Mouse (Mus musculus) cerebellum, adult 2 months (tissue): Measurements from ENCODE around the gene Fmc1.

ENCODE experiments used
- CTCF ChIP-seq: fragments of 200-500 bp; IDR thresholded peaks from 2 replicates; pipeline ENCODE4 v1.5.1; 2011; ENCODE audit warnings: low read depth, mild to moderate bottlenecking, control low read depth, low read length, moderate library complexity, borderline replicate concordance; ENCODE audit not compliant: insufficient read depth
- POLR2A ChIP-seq: fragments of 200-500 bp; IDR thresholded peaks from 2 replicates; pipeline ENCODE4 v1.6.1; 2011; ENCODE audit warnings: low read length, control low read depth, borderline replicate concordance; ENCODE audit not compliant: insufficient read depth

GRCm38 (mm10) chr6:38515201-38515600 is 18.1 kb upstream of the Fmc1 start:
- TF ChIP-seq POLR2A (no peak), CTCF (no peak)
